Mouse (Mus musculus) myocyte (in vitro differentiated cells): ENCODE results near the gene Sdr39u1.

Experiments
- CEBPB ChIP-seq: IDR thresholded peaks from 2 replicates; pipeline ENCODE4 v1.6.1; 2011; ENCODE audit warnings: mild to moderate bottlenecking, moderate library complexity; ENCODE audit not compliant: poor library complexity, insufficient read depth, severe bottlenecking
- E2F4 ChIP-seq: IDR thresholded peaks from one replicate; pipeline ENCODE4 v1.6.1; 2011; ENCODE audit warnings: mild to moderate bottlenecking, control low read depth, moderate library complexity; ENCODE audit not compliant: insufficient read depth
- MAX ChIP-seq: IDR thresholded peaks from one replicate; pipeline ENCODE4 v1.6.1; 2011; ENCODE audit warnings: low read depth, mild to moderate bottlenecking, control low read depth
- MYOG ChIP-seq, 3 experiments: IDR thresholded peaks; one replicate each; pipeline ENCODE4 v1.6.1; 2011; ENCODE audit warnings: control low read depth in 2 of 3, low read depth in 2 of 3, mild to moderate bottlenecking in 2 of 3; ENCODE audit not compliant: insufficient read length in 2 of 3, control insufficient read depth in 1 of 3, insufficient read depth in 1 of 3
- POLR2A ChIP-seq: IDR thresholded peaks from one replicate; pipeline ENCODE4 v1.6.1; 2011; ENCODE audit warnings: low read depth, mild to moderate bottlenecking, control low read depth, moderate library complexity; ENCODE audit not compliant: insufficient read length
- REST ChIP-seq: IDR thresholded peaks from one replicate; pipeline ENCODE4 v1.6.1; 2011; ENCODE audit warnings: mild to moderate bottlenecking, control low read depth, moderate library complexity; ENCODE audit not compliant: insufficient read depth, insufficient read length
- SRF ChIP-seq: IDR thresholded peaks from one replicate; pipeline ENCODE4 v1.6.1; 2011; ENCODE audit warnings: low read depth; ENCODE audit not compliant: control insufficient read depth, insufficient read length
- TCF12 ChIP-seq: IDR thresholded peaks from one replicate; pipeline ENCODE4 v1.6.1; 2011; ENCODE audit warnings: mild to moderate bottlenecking, control low read depth; ENCODE audit not compliant: poor library complexity, insufficient read depth, severe bottlenecking
- USF1 ChIP-seq: IDR thresholded peaks from one replicate; pipeline ENCODE4 v1.6.1; 2011; ENCODE audit warnings: low read depth, mild to moderate bottlenecking, control low read depth, moderate library complexity

- no peak for TF ChIP-seq CEBPB
- TF ChIP-seq POLR2A, result no peak
- no peak for TF ChIP-seq E2F4
- TF ChIP-seq USF1, result no peak
- no peak for TF ChIP-seq MAX
- no peak for TF ChIP-seq TCF12
- no peak for TF ChIP-seq REST
- TF ChIP-seq MYOG (IDR thresholded peaks at IDR 0.05; ENCODE audit: control insufficient read depth in 1 of 3, insufficient read depth in 1 of 3, insufficient read length in 2 of 3, low read depth in 2 of 3), result no peak
- no peak for TF ChIP-seq SRF
Measured at GRCm38 (mm10) chr14:55926847-55927246, 26.8 kb upstream of the Sdr39u1 start.
